Mouse (Mus musculus): ENCODE results near the gene Btg2. TPM values are rescaled to one million over a fixed set of nuclear protein-coding genes. Genes with fewer than 3 reads are reported as not detected.
A peak's percentile ranks its signal among the peaks of the same experiment; 100 is the strongest.

Btg2 gene
- polyA plus RNA-seq, 1 experiment from 2014 or later: 96.8 TPM

DNA sequence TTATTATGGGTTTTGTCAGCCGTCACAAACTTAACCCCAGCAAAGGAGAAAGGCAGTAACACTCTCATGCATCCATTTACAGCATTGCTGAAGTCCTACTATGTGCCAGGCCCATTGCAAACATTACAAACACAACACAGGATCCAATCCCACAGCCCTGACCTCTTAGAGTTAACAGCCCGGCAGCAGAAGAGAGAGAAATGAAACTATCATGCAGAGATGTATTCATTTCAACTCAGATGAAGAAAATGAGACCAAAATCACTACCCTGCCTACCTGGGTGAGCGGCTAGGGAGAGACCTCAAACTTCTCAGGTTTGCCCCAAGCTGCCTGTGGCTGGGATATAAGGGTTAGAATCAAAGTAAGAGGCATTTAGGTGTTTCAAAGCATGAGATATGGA lies 12.4 kb downstream of the Btg2 start:
- Histone ChIP-seq H3K9me3 (ENCODE audit: control insufficient read depth, low read length) (no peaks in the 10 kb centered on the region), H3K36me3 (ENCODE audit: control insufficient read depth, insufficient read depth, low read length) (no peaks in the 10 kb centered on the region), H3K27me3 (ENCODE audit: control insufficient read depth, insufficient read depth, low read length) (no peaks in the 10 kb centered on the region), H3K4me2 (replicated peaks; ENCODE audit: low read depth) (no peak overlapping the region), H3K27ac (replicated peaks) (peak overlapping the region; percentile 92), H3K9ac (ENCODE audit: low read length) (no peak overlapping the region), H3K4me3 (ENCODE audit: low read depth, low read length) (no peak overlapping the region), H3K4me1 (replicated peaks; ENCODE audit: control insufficient read depth, insufficient read depth) (peaks cover 36% of the 10 kb centered on the region)
- TF ChIP-seq EP300 (optimal IDR thresholded peaks at IDR 0.05) (no peak), CTCF (IDR thresholded peaks at IDR 0.05; ENCODE audit: low read depth) (no peak)
- ATAC-seq (ENCODE audit: low FRiP score, low TSS enrichment) (no peak), DNase-seq (ENCODE audit: low spot score) (no peak)
- 35% methylated on average over 3 of the region's 3 CpGs for WGBS

- peak overlapping the region; percentile 99 for H3K27ac ChIP-seq (replicated peaks)
- H3K27me3 ChIP-seq (ENCODE audit: control insufficient read depth, insufficient read depth, low read length): no peaks in the 10 kb centered on the region
- WGBS: 33% methylated on average over 4 of the region's 4 CpGs
These were observed 13.6 kb downstream of the Btg2 start for GRCm38 (mm10) chr1:134065241-134065809.

GRCm38 (mm10) chr1:134064296-134064831 lies 14.6 kb downstream of the Btg2 start:
- H3K4me1 ChIP-seq (replicated peaks; ENCODE audit: control insufficient read depth, insufficient read depth): peaks cover 40% of the 10 kb centered on the region
- no peak overlapping the region for H3K4me2 ChIP-seq (replicated peaks; ENCODE audit: low read depth)
- no peaks in the 10 kb centered on the region for H3K9me3 ChIP-seq (ENCODE audit: control insufficient read depth, low read length)
- ATAC-seq (ENCODE audit: low FRiP score, low TSS enrichment) (no peak), DNase-seq (ENCODE audit: low spot score) (no peak)
- 72% methylated on average over 2 of the region's 2 CpGs for WGBS
- TF ChIP-seq EP300 (optimal IDR thresholded peaks at IDR 0.05): no peak
- no peak for TF ChIP-seq CTCF (IDR thresholded peaks at IDR 0.05; ENCODE audit: low read depth)
- H3K27ac ChIP-seq (replicated peaks): peak overlapping the region; percentile 99
- no peaks in the 10 kb centered on the region for H3K36me3 ChIP-seq (ENCODE audit: control insufficient read depth, insufficient read depth, low read length)
- no peak overlapping the region for H3K9ac ChIP-seq (ENCODE audit: low read length)
- no peaks in the 10 kb centered on the region for H3K27me3 ChIP-seq (ENCODE audit: control insufficient read depth, insufficient read depth, low read length)
- no peak overlapping the region for H3K4me3 ChIP-seq (ENCODE audit: low read depth, low read length)

More at GRCm38 (mm10) chr1:134065241-134065809, 13.6 kb downstream of the Btg2 start:
- Histone ChIP-seq H3K4me1 (replicated peaks; ENCODE audit: control insufficient read depth, insufficient read depth) (peaks cover 38% of the 10 kb centered on the region), H3K36me3 (ENCODE audit: control insufficient read depth, insufficient read depth, low read length) (no peaks in the 10 kb centered on the region), H3K9ac (ENCODE audit: low read length) (no peak overlapping the region), H3K4me2 (replicated peaks; ENCODE audit: low read depth) (no peak overlapping the region), H3K4me3 (ENCODE audit: low read depth, low read length) (no peak overlapping the region), H3K9me3 (ENCODE audit: control insufficient read depth, low read length) (no peaks in the 10 kb centered on the region)
- DNase-seq (ENCODE audit: low spot score) (no peak), ATAC-seq (ENCODE audit: low FRiP score, low TSS enrichment) (peak; percentile 46)
- TF ChIP-seq EP300 (optimal IDR thresholded peaks at IDR 0.05): no peak
- no peak for TF ChIP-seq CTCF (IDR thresholded peaks at IDR 0.05; ENCODE audit: low read depth)

DNA sequence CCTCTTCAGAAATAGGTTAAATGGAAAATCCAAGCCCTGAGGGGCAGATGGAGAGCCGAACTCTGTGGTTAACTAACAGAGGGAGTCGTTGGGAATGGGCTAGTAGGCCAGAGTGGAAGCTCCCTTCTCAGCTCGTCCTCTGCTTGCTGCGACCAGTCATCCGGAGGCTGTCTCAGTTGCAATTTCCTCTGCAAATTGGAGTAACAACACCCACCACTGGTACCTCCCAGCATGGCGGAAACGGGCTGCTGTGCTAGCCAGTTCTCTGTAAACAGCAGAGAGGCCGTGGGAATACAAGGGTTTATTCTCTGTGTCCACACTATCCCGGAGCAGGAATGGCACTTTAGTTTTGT lies 15.2 kb downstream of the Btg2 start:
- peak overlapping the region; percentile 99 for H3K27ac ChIP-seq (replicated peaks)
- no peak for ATAC-seq (ENCODE audit: low FRiP score, low TSS enrichment)
- WGBS: 14% methylated on average over 9 of the region's 9 CpGs
- no peaks in the 10 kb centered on the region for H3K36me3 ChIP-seq (ENCODE audit: control insufficient read depth, insufficient read depth, low read length)
- peak overlapping the region; percentile 58 for H3K9ac ChIP-seq (ENCODE audit: low read length)
- H3K27me3 ChIP-seq (ENCODE audit: control insufficient read depth, insufficient read depth, low read length): no peaks in the 10 kb centered on the region
- H3K9me3 ChIP-seq (ENCODE audit: control insufficient read depth, low read length): no peaks in the 10 kb centered on the region
- TF ChIP-seq EP300 (optimal IDR thresholded peaks at IDR 0.05) (no peak), CTCF (IDR thresholded peaks at IDR 0.05; ENCODE audit: low read depth) (no peak)
- H3K4me2 ChIP-seq (replicated peaks; ENCODE audit: low read depth): peak overlapping the region; percentile 49
- peaks cover 40% of the 10 kb centered on the region for H3K4me1 ChIP-seq (replicated peaks; ENCODE audit: control insufficient read depth, insufficient read depth)
- DNase-seq (ENCODE audit: low spot score): no peak
- H3K4me3 ChIP-seq (ENCODE audit: low read depth, low read length): no peak overlapping the region

DNA sequence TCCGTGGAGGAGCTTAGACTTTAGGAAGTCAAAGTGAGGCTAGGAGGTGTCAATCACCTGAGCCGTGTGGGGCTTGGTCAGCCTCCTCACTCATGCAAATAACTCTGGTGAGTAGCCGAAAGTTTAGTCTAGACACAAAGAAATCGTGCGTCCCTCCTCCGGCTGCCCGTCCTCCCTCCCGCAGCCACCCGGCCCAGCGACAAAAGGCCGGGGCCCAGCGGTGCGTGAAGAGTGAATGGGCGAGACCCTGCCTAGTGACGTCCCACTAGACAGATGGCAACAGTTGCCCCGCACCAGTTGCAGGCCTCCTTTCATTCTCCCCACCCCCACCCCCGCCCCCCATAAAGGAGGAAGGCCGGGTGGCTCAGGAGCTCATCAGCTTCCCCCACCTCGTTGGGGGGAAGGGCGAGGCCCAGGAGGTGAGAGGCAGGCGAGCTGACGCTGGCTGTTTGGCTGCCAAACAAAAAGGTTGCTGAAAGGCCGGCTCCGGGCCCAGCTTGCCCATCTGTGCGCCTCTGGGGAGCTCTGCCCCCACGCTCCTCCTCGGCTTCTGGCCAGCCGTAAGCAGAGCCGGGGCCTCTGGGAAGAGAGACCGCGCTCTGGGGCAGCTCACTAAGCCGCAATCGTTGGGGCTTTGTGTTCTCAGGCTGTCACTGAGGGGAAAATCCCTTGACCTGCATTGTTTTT lies 15.7 kb downstream of the Btg2 start:
- peak overlapping the region; percentile 49 for H3K4me2 ChIP-seq (replicated peaks; ENCODE audit: low read depth)
- H3K4me1 ChIP-seq (replicated peaks; ENCODE audit: control insufficient read depth, insufficient read depth): peaks cover 40% of the 10 kb centered on the region
- no peak for ATAC-seq (ENCODE audit: low FRiP score, low TSS enrichment)
- H3K36me3 ChIP-seq (ENCODE audit: control insufficient read depth, insufficient read depth, low read length): no peaks in the 10 kb centered on the region
- H3K27me3 ChIP-seq (ENCODE audit: control insufficient read depth, insufficient read depth, low read length): no peaks in the 10 kb centered on the region
- TF ChIP-seq CTCF (IDR thresholded peaks at IDR 0.05; ENCODE audit: low read depth) (no peak), EP300 (optimal IDR thresholded peaks at IDR 0.05) (no peak)
- H3K9ac ChIP-seq (ENCODE audit: low read length): peak overlapping the region; percentile 58
- peak overlapping the region; percentile 99 for H3K27ac ChIP-seq (replicated peaks)
- DNase-seq (ENCODE audit: low spot score): peak; percentile 74
- 2% methylated on average over 33 of the region's 33 CpGs for WGBS
- 0 out of 2 replicates have a peak overlapping the region, but pooled peaks have one; percentile 6 for H3K4me3 ChIP-seq (ENCODE audit: low read depth, low read length)
- H3K9me3 ChIP-seq (ENCODE audit: control insufficient read depth, low read length): no peaks in the 10 kb centered on the region
